Mouse (Mus musculus): ENCODE results near the gene Glt1d1. TPM values are rescaled to one million over a fixed set of nuclear protein-coding genes. Genes with fewer than 3 reads are reported as not detected.

The Glt1d1 gene
- polyA plus RNA-seq (2017; shearing (Covaris generic)) = not detected

GRCm38 (mm10) chr5:127632167-127633145, at the start of gene Glt1d1, which contains the start of gene Slc15a4:
Glt1d1 (plus strand) TSS chr5:127632262.
Slc15a4 (minus strand) TSS chr5:127632897.

Other genes starting within 250 kb of the Glt1d1 start
- 1.6 TPM for gene Slc15a4, start 635 bp downstream of the Glt1d1 start, polyA plus RNA-seq (2017; shearing (Covaris generic))